Mouse (Mus musculus) forebrain, embryonic 11.5 days (tissue): ENCODE data around the gene Sgms2. TPM values are rescaled to one million over a fixed set of nuclear protein-coding genes. Genes with fewer than 3 reads are reported as not detected.

Experiments
- ATAC-seq: fragments of 200-750 bp; cut with Nextera tagmentation; replicated peaks from 2 replicates; pipeline ENCODE4 v1.8.0; 2017; ENCODE audit warnings: moderate TSS enrichment; ENCODE audit not compliant: low FRiP score
- DNase-seq: peaks from one replicate; pipeline ENCODE4 v3.0.0-alpha.2; 2017; ENCODE audit warnings: low spot score
- H3K27ac ChIP-seq: fragments of 300-500 bp; sonication (generic); 2 replicates; pipeline ENCODE4 v1.5.1; 2014; ENCODE audit warnings: low read depth, low read length
- H3K27me3 ChIP-seq: fragments of 300-500 bp; sonication (generic); 2 replicates; pipeline ENCODE4 v1.6.1; 2014; ENCODE audit warnings: mild to moderate bottlenecking, low read length, mixed read lengths; ENCODE audit not compliant: control insufficient read depth, insufficient read depth
- H3K36me3 ChIP-seq: fragments of 300-500 bp; sonication (generic); 2 replicates; pipeline ENCODE4 v1.6.1; 2014; ENCODE audit warnings: mild to moderate bottlenecking, low read length, moderate library complexity, mixed read lengths; ENCODE audit not compliant: control insufficient read depth, insufficient read depth
- H3K4me1 ChIP-seq: fragments of 300-500 bp; sonication (generic); replicated peaks from 2 replicates; pipeline ENCODE4 v1.6.1; 2014; ENCODE audit warnings: low read length, mixed read lengths; ENCODE audit not compliant: control insufficient read depth, insufficient read depth
- H3K4me2 ChIP-seq: fragments of 300-500 bp; sonication (generic); 2 replicates; pipeline ENCODE4 v1.6.1; 2014; ENCODE audit warnings: low read depth, mild to moderate bottlenecking, low read length, moderate library complexity, mixed read lengths; ENCODE audit not compliant: severe bottlenecking
- H3K4me3 ChIP-seq: fragments of 300-500 bp; sonication (generic); 2 replicates; pipeline ENCODE4 v1.5.1; 2014; ENCODE audit warnings: low read depth, low read length
- H3K9ac ChIP-seq: fragments of 300-500 bp; sonication (generic); 2 replicates; pipeline ENCODE4 v1.6.1; 2014; ENCODE audit warnings: low read length
- H3K9me3 ChIP-seq: fragments of 300-500 bp; sonication (generic); 2 replicates; pipeline ENCODE4 v1.6.1; 2016; ENCODE audit warnings: low read length, mixed read lengths; ENCODE audit not compliant: control insufficient read depth
- WGBS: fragments of 180-500 bp; shearing (Covaris S2); extraction: QIAGEN DNeasy Blood & Tissue Kit; methylation state at CpG from one replicate; pipeline ENCODE4 v1.1.7; 2014; 5-methylcytosine and 5-hydroxymethylcytosine counted together
- polyA plus RNA-seq: library from polyadenylated mRNA; unstranded; fragments of >200 nt; fragmentation: Nextera tagmentation; extraction: Ambion mirVana; gene quantifications from 2 replicates; pipeline ENCODE4 v1.2.1, GENCODE M21; 2014

The Sgms2 gene
- 0.83 and 1.2 TPM in 2 replicates for polyA plus RNA-seq

GRCm38 (mm10) chr3:131491361-131491925 lies at the start of gene Sgms2:
TSS of gene Sgms2 (minus strand) at chr3:131491411.
- 91% methylated on average over 2 of the region's 2 CpGs for WGBS
- H3K27me3 ChIP-seq: peaks cover 29% of the 10 kb centered on the region

GRCm38 (mm10) chr3:131525229-131525628 lies 34.0 kb upstream of the Sgms2 start:
- no peaks in the 10 kb centered on the region for H3K9me3 ChIP-seq
- no peak overlapping the region for H3K4me3 ChIP-seq
- H3K27ac ChIP-seq: no peak overlapping the region
- no peaks in the 10 kb centered on the region for H3K36me3 ChIP-seq
- H3K4me2 ChIP-seq: no peak overlapping the region
- H3K27me3 ChIP-seq: no peaks in the 10 kb centered on the region
- WGBS: 86% methylated on average over 3 of the region's 3 CpGs
- H3K9ac ChIP-seq: no peak overlapping the region
- H3K4me1 ChIP-seq: no peaks in the 10 kb centered on the region
- DNase-seq (no peak), ATAC-seq (no peak)

More at GRCm38 (mm10) chr3:131491361-131491925, at the start of gene Sgms2:
- peak within 1 kb of the TSS; percentile 67 for H3K9ac ChIP-seq
- peak within 1 kb of the TSS; percentile 63 for H3K4me3 ChIP-seq
- H3K27ac ChIP-seq: no peak within 1 kb of the TSS
- H3K9me3 ChIP-seq: no peaks in the 10 kb centered on the region
- H3K36me3 ChIP-seq: no peaks in the 10 kb centered on the region
- 0 out of 2 replicates have a peak, but pooled peaks cover 5% of the 10 kb centered on the region for H3K4me1 ChIP-seq
- DNase-seq (no peak), ATAC-seq (no peak)
- H3K4me2 ChIP-seq: peak within 1 kb of the TSS; percentile 93

- no peak for ATAC-seq
- H3K4me2 ChIP-seq: no peak overlapping the region
Measured at GRCm38 (mm10) chr3:131524779-131525178, 33.6 kb upstream of the Sgms2 start.

DNA sequence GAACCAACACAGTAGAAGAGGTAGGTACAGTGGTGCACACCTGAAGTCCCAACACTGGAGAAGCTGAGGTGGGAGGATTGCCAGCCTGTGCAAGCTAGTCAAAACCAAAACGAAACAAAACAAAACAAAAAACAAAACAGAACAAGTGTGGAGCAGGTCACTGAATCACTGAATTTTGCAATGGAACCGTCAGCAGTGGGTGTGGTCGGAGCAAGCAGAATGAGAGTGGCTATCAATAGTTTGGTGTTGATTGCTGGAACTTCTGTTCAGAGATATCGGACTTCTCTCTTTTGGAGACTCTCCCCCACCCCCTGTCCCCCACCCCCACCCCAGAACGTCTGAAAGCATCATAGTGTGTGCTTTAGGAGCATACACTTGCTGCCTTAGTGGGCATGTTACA lies 33.0 kb upstream of the Sgms2 start:
- H3K9ac ChIP-seq: no peak overlapping the region
- H3K4me1 ChIP-seq: no peaks in the 10 kb centered on the region
- 80% methylated on average over 5 of the region's 5 CpGs for WGBS
- H3K36me3 ChIP-seq: no peaks in the 10 kb centered on the region
- H3K27ac ChIP-seq: no peak overlapping the region
- no peaks in the 10 kb centered on the region for H3K9me3 ChIP-seq
- DNase-seq (no peak), ATAC-seq (no peak)
- H3K4me3 ChIP-seq: no peak overlapping the region
- H3K27me3 ChIP-seq: no peaks in the 10 kb centered on the region
- no peak overlapping the region for H3K4me2 ChIP-seq

More at GRCm38 (mm10) chr3:131524779-131525178, 33.6 kb upstream of the Sgms2 start:
- 24% methylated on average over 11 of the region's 11 CpGs for WGBS
- Histone ChIP-seq H3K27me3 (no peaks in the 10 kb centered on the region), H3K9ac (no peak overlapping the region), H3K4me1 (no peaks in the 10 kb centered on the region), H3K4me3 (no peak overlapping the region), H3K9me3 (no peaks in the 10 kb centered on the region), H3K36me3 (no peaks in the 10 kb centered on the region), H3K27ac (no peak overlapping the region)
- DNase-seq: peak; percentile 63

- Histone ChIP-seq H3K4me1 (no peaks in the 10 kb centered on the region), H3K9ac (no peak overlapping the region), H3K4me3 (no peak overlapping the region), H3K27me3 (no peaks in the 10 kb centered on the region), H3K36me3 (no peaks in the 10 kb centered on the region), H3K4me2 (no peak overlapping the region), H3K9me3 (no peaks in the 10 kb centered on the region), H3K27ac (no peak overlapping the region)
- DNase-seq: no peak
- WGBS: 87% methylated on average over 9 of the region's 9 CpGs
- no peak for ATAC-seq
Measured at GRCm38 (mm10) chr3:131523749-131524148, 32.5 kb upstream of the Sgms2 start.

- H3K36me3 ChIP-seq: no peaks in the 10 kb centered on the region
- DNase-seq: no peak
- no peak overlapping the region for H3K4me2 ChIP-seq
- no peak overlapping the region for H3K9ac ChIP-seq
- 91% methylated on average over 7 of the region's 7 CpGs for WGBS
- no peak for ATAC-seq
- H3K4me1 ChIP-seq: no peaks in the 10 kb centered on the region
- H3K27ac ChIP-seq: no peak overlapping the region
- H3K4me3 ChIP-seq: no peak overlapping the region
- H3K9me3 ChIP-seq: no peaks in the 10 kb centered on the region
- H3K27me3 ChIP-seq: no peaks in the 10 kb centered on the region
Measured at GRCm38 (mm10) chr3:131522243-131522642, 31.0 kb upstream of the Sgms2 start.

DNA sequence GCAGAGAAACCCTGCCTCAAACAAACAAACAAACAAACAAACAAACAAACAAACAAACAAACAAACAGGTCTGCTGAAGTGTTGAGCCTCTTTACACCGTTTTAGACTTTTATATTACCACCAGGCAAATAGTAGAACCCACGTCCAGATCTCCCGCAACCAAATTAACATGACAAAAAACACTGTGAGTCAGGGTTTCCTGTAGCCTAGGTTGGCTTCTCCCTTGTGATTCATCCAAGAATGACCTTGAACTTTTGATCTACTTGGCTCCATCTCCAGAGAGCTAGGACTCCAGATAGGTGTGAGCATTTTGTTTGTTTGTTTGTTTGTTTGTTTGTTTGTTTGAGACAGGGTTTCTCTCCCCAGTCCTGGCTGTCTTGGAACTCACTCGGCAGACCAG lies 30.0 kb upstream of the Sgms2 start:
- Histone ChIP-seq H3K4me2 (no peak overlapping the region), H3K36me3 (no peaks in the 10 kb centered on the region), H3K9me3 (no peaks in the 10 kb centered on the region), H3K27ac (no peak overlapping the region), H3K9ac (no peak overlapping the region), H3K4me3 (no peak overlapping the region), H3K4me1 (no peaks in the 10 kb centered on the region), H3K27me3 (no peaks in the 10 kb centered on the region)
- WGBS: 61% methylated on average over 4 of the region's 4 CpGs
- DNase-seq (no peak), ATAC-seq (no peak)

DNA sequence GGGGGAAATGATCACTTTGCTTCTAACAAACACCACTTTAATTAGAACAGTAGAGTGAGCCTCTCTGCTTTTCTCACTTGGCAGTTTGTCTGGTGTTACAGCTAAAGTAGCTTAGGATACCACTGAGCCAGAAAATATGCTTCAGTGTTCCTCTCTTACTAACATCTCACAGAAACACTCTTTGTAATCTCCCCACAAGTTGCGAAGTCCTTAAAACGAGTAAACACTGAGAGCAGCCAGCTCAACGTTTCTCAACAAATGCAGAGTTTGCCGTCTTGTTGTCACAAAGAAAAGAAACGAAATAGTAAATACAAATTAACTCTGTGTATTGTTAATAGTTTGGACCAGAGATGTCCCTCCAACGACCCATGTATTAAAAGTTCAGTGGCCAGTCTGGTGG lies 26.5 kb upstream of the Sgms2 start:
- H3K36me3 ChIP-seq: no peaks in the 10 kb centered on the region
- H3K4me1 ChIP-seq: no peaks in the 10 kb centered on the region
- no peak overlapping the region for H3K9ac ChIP-seq
- no peaks in the 10 kb centered on the region for H3K9me3 ChIP-seq
- no peaks in the 10 kb centered on the region for H3K27me3 ChIP-seq
- DNase-seq (no peak), ATAC-seq (no peak)
- no peak overlapping the region for H3K4me2 ChIP-seq
- WGBS: 66% methylated on average over 6 of the region's 6 CpGs
- H3K4me3 ChIP-seq: no peak overlapping the region
- H3K27ac ChIP-seq: no peak overlapping the region

DNA sequence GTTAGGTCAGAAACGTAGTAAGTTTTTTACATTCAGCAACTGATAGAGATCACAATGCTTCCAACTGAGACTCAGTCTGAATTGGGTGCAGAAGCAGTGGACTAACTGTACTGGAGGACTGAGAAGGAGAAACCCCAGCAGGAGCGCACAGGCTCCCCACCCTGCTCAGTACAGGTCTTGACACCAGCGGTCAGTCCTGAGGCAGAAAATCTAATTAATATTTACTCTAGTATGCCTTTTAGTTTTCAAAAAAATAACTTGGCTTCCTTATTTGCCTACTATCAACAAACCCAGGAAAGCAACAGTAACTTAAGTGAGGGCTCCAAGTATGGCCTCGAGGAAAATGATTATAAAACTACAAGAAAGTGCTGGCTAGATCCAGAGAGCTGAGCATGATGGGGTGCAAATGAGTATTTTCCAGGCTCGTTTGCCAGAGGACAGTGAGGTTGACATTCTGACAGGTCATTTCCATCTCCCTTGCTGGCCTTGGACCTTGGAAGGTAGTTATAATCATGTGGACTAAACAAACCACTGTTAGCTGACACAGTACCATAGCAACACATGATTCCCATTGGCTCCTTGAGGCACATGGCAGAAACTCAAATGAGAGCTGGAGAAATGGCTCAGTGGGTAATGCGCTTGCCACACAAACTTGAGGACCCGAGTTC lies 25.3 kb upstream of the Sgms2 start:
- no peak overlapping the region for H3K27ac ChIP-seq
- ATAC-seq: no peak
- no peaks in the 10 kb centered on the region for H3K4me1 ChIP-seq
- WGBS: 83% methylated on average over 7 of the region's 7 CpGs
- H3K9me3 ChIP-seq: no peaks in the 10 kb centered on the region
- H3K4me3 ChIP-seq: no peak overlapping the region
- H3K36me3 ChIP-seq: no peaks in the 10 kb centered on the region
- H3K9ac ChIP-seq: no peak overlapping the region
- H3K4me2 ChIP-seq: no peak overlapping the region
- DNase-seq: no peak
- H3K27me3 ChIP-seq: no peaks in the 10 kb centered on the region
